Mouse (Mus musculus) E14TG2a.4 (cell line): ENCODE results near the gene Cdh13.

Experiments used
- H3K27me3 ChIP-seq: 2 replicates; pipeline ENCODE4 v1.6.1; 2014; ENCODE audit warnings: low read length, control low read depth; ENCODE audit not compliant: insufficient read depth
- H3K36me3 ChIP-seq: 2 replicates; pipeline ENCODE4 v1.6.1; 2014; ENCODE audit warnings: low read length, control low read depth; ENCODE audit not compliant: insufficient read depth
- H3K4me1 ChIP-seq: replicated peaks from 2 replicates; pipeline ENCODE4 v1.6.1; 2014; ENCODE audit warnings: low read depth, low read length, control low read depth
- H3K4me3 ChIP-seq: replicated peaks from 2 replicates; pipeline ENCODE4 v1.5.1; 2014; ENCODE audit warnings: mild to moderate bottlenecking, low read length
- H3K9me3 ChIP-seq: 2 replicates; pipeline ENCODE4 v1.6.1; 2014; ENCODE audit warnings: low read length, control low read depth
- CTCF ChIP-seq: conservative IDR thresholded peaks from 2 replicates; pipeline ENCODE4 v1.5.1; 2014; ENCODE audit warnings: low read length
- NANOG ChIP-seq: IDR thresholded peaks from 2 replicates; pipeline ENCODE4 v1.6.1; 2014; ENCODE audit warnings: borderline replicate concordance, low read length, mixed read lengths
- POU5F1 ChIP-seq: IDR thresholded peaks from 2 replicates; pipeline ENCODE4 v1.6.1; 2014; ENCODE audit warnings: low read length, borderline replicate concordance

The Cdh13 gene

DNA sequence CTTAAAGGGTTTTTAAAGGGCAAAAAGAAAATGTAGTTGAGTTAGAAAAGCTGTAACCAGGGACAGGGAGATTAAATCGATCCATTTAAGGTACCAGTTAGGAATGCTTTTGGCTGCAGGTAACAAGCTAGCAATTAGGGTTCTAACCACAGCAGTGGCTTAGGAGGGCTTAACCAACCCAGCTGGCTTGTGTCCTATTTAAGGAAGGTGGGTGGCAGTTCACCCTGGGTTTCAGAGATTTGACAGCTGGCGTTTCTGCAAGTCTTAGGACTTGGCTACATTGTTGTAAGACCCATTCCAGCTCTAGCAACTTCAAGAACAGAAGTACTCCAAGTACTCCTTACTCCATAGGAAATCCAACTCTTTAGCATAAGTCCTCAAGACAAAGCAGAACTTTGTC, 700.2 kb downstream of the Cdh13 start:
- no peaks in the 10 kb centered on the region for H3K4me1 ChIP-seq
- peaks cover 7% of the 10 kb centered on the region; the same call in 1 of the 2 replicates for H3K9me3 ChIP-seq
- no peaks in the 10 kb centered on the region for H3K27me3 ChIP-seq
- H3K4me3 ChIP-seq: no peak overlapping the region
- TF ChIP-seq NANOG (no peak), POU5F1 (no peak), CTCF (no peak)
- no peaks in the 10 kb centered on the region for H3K36me3 ChIP-seq

DNA sequence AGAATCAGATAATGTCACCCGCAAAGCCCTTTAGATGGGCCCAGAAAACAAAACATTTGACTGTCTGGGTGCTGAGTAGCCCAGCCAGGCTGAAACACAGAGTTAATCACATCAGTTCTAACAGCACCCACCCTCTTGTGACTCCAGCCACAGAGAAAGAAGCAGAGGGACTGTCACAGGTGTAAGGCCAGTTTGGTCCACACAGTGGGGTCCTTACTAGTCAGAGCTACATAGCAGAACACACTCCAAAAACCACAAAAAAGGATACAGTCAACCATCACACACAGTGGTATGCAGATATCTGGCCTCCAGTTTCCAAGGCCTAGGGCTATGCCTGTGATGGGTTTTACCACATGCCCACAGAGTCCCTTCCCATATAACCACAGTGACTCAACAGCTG, 703.3 kb downstream of the Cdh13 start:
- no peak for TF ChIP-seq POU5F1
- TF ChIP-seq CTCF: no peak
- TF ChIP-seq NANOG: no peak
- H3K9me3 ChIP-seq: peaks cover 9% of the 10 kb centered on the region; the same call in 1 of the 2 replicates
- no peak overlapping the region for H3K4me3 ChIP-seq
- no peaks in the 10 kb centered on the region for H3K36me3 ChIP-seq
- no peaks in the 10 kb centered on the region for H3K27me3 ChIP-seq
- no peaks in the 10 kb centered on the region for H3K4me1 ChIP-seq

- no peak for TF ChIP-seq CTCF
- Histone ChIP-seq H3K36me3 (no peaks in the 10 kb centered on the region), H3K4me3 (no peak overlapping the region), H3K4me1 (no peaks in the 10 kb centered on the region), H3K9me3 (0 out of 2 replicates have a peak, but pooled peaks cover 4% of the 10 kb centered on the region), H3K27me3 (no peaks in the 10 kb centered on the region)
These were observed 712.2 kb downstream of the Cdh13 start for GRCm38 (mm10) chr8:118995641-118996188.

DNA sequence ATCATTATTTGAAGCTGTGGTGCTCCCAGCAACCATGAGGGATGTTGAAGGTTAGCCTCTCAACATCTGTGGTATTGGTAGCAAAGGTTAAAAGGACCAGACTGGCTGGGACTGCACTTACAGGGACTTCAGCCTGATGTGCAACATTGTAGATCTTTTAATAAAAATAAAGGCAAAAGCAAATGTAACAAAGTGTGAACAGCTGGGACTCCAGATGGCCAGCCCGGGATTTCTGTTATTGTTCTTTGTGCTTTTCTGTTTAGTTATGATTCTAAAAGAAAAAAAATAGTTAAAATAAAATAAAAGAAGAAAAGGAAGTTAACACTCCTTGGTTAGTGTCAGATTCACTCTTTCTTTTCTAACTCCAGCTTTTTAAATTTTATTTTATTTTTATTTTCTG, 717.1 kb downstream of the Cdh13 start:
- H3K4me1 ChIP-seq: no peaks in the 10 kb centered on the region
- TF ChIP-seq NANOG: no peak
- H3K36me3 ChIP-seq: no peaks in the 10 kb centered on the region
- no peak overlapping the region for H3K4me3 ChIP-seq
- H3K9me3 ChIP-seq: peaks cover 14% of the 10 kb centered on the region
- no peaks in the 10 kb centered on the region for H3K27me3 ChIP-seq

GRCm38 (mm10) chr8:119004821-119005220, 721.3 kb downstream of the Cdh13 start:
- H3K9me3 ChIP-seq: peaks cover 14% of the 10 kb centered on the region

GRCm38 (mm10) chr8:119018675-119019074, 735.1 kb downstream of the Cdh13 start:
- H3K4me3 ChIP-seq: no peak overlapping the region
- no peaks in the 10 kb centered on the region for H3K36me3 ChIP-seq
- TF ChIP-seq NANOG (no peak), CTCF (no peak), POU5F1 (no peak)
- H3K27me3 ChIP-seq: peaks cover 6% of the 10 kb centered on the region; the same call in 1 of the 2 replicates
- H3K4me1 ChIP-seq: no peaks in the 10 kb centered on the region
- peaks cover 42% of the 10 kb centered on the region for H3K9me3 ChIP-seq

More at GRCm38 (mm10) chr8:119004821-119005220, 721.3 kb downstream of the Cdh13 start:
- Histone ChIP-seq H3K4me3 (no peak overlapping the region), H3K36me3 (no peaks in the 10 kb centered on the region), H3K27me3 (no peaks in the 10 kb centered on the region), H3K4me1 (no peaks in the 10 kb centered on the region)
- TF ChIP-seq POU5F1 (no peak), NANOG (no peak), CTCF (no peak)

DNA sequence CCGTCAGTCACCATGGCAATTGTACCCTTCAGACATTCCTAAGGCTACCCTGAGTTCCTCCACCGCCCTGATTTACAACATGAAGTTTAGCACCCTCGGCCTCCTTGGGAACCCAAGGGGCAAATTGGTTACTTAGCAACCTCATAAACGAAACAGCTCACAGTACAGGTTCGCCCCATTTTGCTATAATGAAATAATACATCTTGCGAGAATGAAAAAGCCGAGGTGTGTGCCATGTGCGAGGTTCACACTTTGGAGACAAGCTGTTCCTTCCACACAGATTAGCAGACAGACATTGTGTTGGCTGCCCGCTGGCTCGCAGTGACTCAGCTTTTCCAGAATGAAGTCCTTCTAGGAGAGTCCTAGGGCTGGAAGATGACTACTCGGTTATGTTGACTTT, 737.2 kb downstream of the Cdh13 start:
- no peak for TF ChIP-seq CTCF
- no peak for TF ChIP-seq POU5F1
- TF ChIP-seq NANOG: no peak
- H3K9me3 ChIP-seq: peaks cover 30% of the 10 kb centered on the region
- H3K27me3 ChIP-seq: no peaks in the 10 kb centered on the region
- no peaks in the 10 kb centered on the region for H3K36me3 ChIP-seq
- no peak overlapping the region for H3K4me3 ChIP-seq
- H3K4me1 ChIP-seq: no peaks in the 10 kb centered on the region

GRCm38 (mm10) chr8:119021478-119021877, 737.9 kb downstream of the Cdh13 start:
- Histone ChIP-seq H3K4me1 (no peaks in the 10 kb centered on the region), H3K27me3 (no peaks in the 10 kb centered on the region), H3K9me3 (peaks cover 32% of the 10 kb centered on the region), H3K4me3 (no peak overlapping the region), H3K36me3 (no peaks in the 10 kb centered on the region)
- TF ChIP-seq NANOG (no peak), POU5F1 (no peak), CTCF (no peak)

DNA sequence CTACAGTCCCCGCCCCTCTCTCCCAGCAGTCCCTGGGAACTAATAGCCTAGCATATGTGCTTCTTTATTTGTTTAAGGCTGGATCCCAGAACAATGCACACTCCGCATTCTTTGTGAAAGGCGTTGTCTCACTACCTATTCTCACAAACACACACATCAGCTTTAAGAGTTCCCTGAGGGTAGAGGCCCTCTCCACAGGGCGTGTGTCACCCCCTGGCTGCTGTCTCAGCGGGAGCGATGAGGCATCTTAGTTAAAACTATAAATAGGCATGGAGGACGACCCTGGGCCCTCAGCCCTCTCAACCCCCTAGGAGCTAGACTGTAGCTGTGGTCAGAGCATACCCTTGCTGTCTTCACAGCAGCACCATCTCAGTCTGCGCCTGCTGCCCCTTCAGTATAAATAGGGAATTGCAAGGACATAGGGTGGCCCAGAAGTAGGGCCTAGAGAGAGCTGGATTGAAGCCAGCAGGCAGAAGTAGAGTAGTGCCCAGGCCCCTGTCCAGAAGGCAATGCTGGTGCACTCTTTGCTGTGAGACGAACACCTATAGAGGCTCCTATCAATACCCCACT, 738.9 kb downstream of the Cdh13 start:
- Histone ChIP-seq H3K4me3 (no peak overlapping the region), H3K27me3 (no peaks in the 10 kb centered on the region), H3K36me3 (no peaks in the 10 kb centered on the region), H3K4me1 (no peaks in the 10 kb centered on the region), H3K9me3 (peaks cover 32% of the 10 kb centered on the region)
- TF ChIP-seq CTCF (no peak; the same call in 1 of the 2 replicates), NANOG (no peak), POU5F1 (no peak)
